Mouse (Mus musculus): Measurements from ENCODE around the gene Gm44502.

Gm44502 gene

GRCm38 (mm10) chr15:89429352-89430221, at the start of gene Gm44502, which contains the start of the genes C730034F03Rik and Chkb:
Gene Gm44502, minus strand, starts transcription at chr15:89429696.
Gene C730034F03Rik, plus strand, starts transcription at chr15:89429589.
Gene Chkb, minus strand, starts transcription at chr15:89429908.
- peak; percentile 94 for DNase-seq (ENCODE audit: low spot score)

- no peak for DNase-seq (ENCODE audit: low spot score)
These were observed 49.1 kb upstream of the Gm44502 start for GRCm38 (mm10) chr15:89478622-89479021.

GRCm38 (mm10) chr15:89477806-89478205, 48.3 kb upstream of the Gm44502 start:
- no peak for DNase-seq (ENCODE audit: low spot score)

GRCm38 (mm10) chr15:89477091-89477491, 47.6 kb upstream of the Gm44502 start, which contains the start of gene Arsa:
Gene Arsa, minus strand, starts transcription at chr15:89477425.
- no peak for DNase-seq (ENCODE audit: low spot score)

GRCm38 (mm10) chr15:89476475-89476815, 46.9 kb upstream of the Gm44502 start:
- no peak for DNase-seq (ENCODE audit: low spot score)

- peak; percentile 91 for DNase-seq (ENCODE audit: low spot score)
These were observed 46.3 kb upstream of the Gm44502 start for GRCm38 (mm10) chr15:89475611-89476474.

- no peak for DNase-seq (ENCODE audit: low spot score)
These were observed 45.8 kb upstream of the Gm44502 start for GRCm38 (mm10) chr15:89475293-89475600.

- DNase-seq (ENCODE audit: low spot score), result no peak
These were observed 45.2 kb upstream of the Gm44502 start for GRCm38 (mm10) chr15:89474596-89475292.

GRCm38 (mm10) chr15:89473921-89474320, 44.4 kb upstream of the Gm44502 start:
- DNase-seq (ENCODE audit: low spot score), result no peak

- DNase-seq (ENCODE audit: low spot score), result no peak
These were observed 43.9 kb upstream of the Gm44502 start for GRCm38 (mm10) chr15:89473370-89473769.

GRCm38 (mm10) chr15:89471476-89471875, 42.0 kb upstream of the Gm44502 start:
- DNase-seq (ENCODE audit: low spot score), result no peak

- DNase-seq (ENCODE audit: low spot score), result no peak
These were observed 39.1 kb upstream of the Gm44502 start for GRCm38 (mm10) chr15:89468577-89468976.

- DNase-seq (ENCODE audit: low spot score), result no peak
These were observed 35.6 kb upstream of the Gm44502 start for GRCm38 (mm10) chr15:89465052-89465451.

GRCm38 (mm10) chr15:89463334-89464235, 34.1 kb upstream of the Gm44502 start:
- DNase-seq (ENCODE audit: low spot score), result no peak

- no peak for DNase-seq (ENCODE audit: low spot score)
These were observed 32.7 kb upstream of the Gm44502 start for GRCm38 (mm10) chr15:89462176-89462575.

- no peak for DNase-seq (ENCODE audit: low spot score)
These were observed 31.8 kb upstream of the Gm44502 start for GRCm38 (mm10) chr15:89461321-89461720.

GRCm38 (mm10) chr15:89460298-89460697, 30.8 kb upstream of the Gm44502 start:
- DNase-seq (ENCODE audit: low spot score), result no peak

- DNase-seq (ENCODE audit: low spot score), result no peak
These were observed 30.3 kb upstream of the Gm44502 start for GRCm38 (mm10) chr15:89459821-89460220.

GRCm38 (mm10) chr15:89458942-89459341, 29.4 kb upstream of the Gm44502 start:
- no peak for DNase-seq (ENCODE audit: low spot score)

GRCm38 (mm10) chr15:89455642-89456041, 26.1 kb upstream of the Gm44502 start:
- no peak for DNase-seq (ENCODE audit: low spot score)

GRCm38 (mm10) chr15:89454857-89455256, 25.4 kb upstream of the Gm44502 start:
- no peak for DNase-seq (ENCODE audit: low spot score)
